Mouse (Mus musculus): Measurements from ENCODE around the gene Trub1. TPM values are rescaled to one million over a fixed set of nuclear protein-coding genes. Genes with fewer than 3 reads are reported as not detected.

Gene Trub1
- total RNA-seq, 4 experiments from 2014 or later = 18.4 to 23.6 (median 19.3) TPM

GRCm38 (mm10) chr19:57441501-57441900 lies 11.2 kb upstream of the Trub1 start:
- DNase-seq (ENCODE audit: low spot score in 2 of 2) = no peak

GRCm38 (mm10) chr19:57442936-57443657 lies 9.6 kb upstream of the Trub1 start:
- DNase-seq (ENCODE audit: low spot score in 2 of 2) = no peak

GRCm38 (mm10) chr19:57445049-57445448 lies 7.7 kb upstream of the Trub1 start:
- peak in 1 of 2 experiments; percentile 26 for DNase-seq (ENCODE audit: low spot score in 2 of 2)

- no peak for DNase-seq (ENCODE audit: low spot score in 2 of 2)
Measured at GRCm38 (mm10) chr19:57450849-57451248, 1.9 kb upstream of the Trub1 start.

- DNase-seq (ENCODE audit: low spot score in 2 of 2) = no peak
Measured at GRCm38 (mm10) chr19:57451762-57452161, 950 bp upstream of the Trub1 start.

- DNase-seq (ENCODE audit: low spot score in 2 of 2) = no peak
Measured at GRCm38 (mm10) chr19:57453218-57453600, 497 bp downstream of the Trub1 start.

- DNase-seq (ENCODE audit: low spot score in 2 of 2) = no peak
Measured at GRCm38 (mm10) chr19:57455286-57455960, 2.7 kb downstream of the Trub1 start.

- no peak for DNase-seq (ENCODE audit: low spot score in 2 of 2)
Measured at GRCm38 (mm10) chr19:57457075-57457474, 4.4 kb downstream of the Trub1 start.

GRCm38 (mm10) chr19:57463741-57464140 lies 11.0 kb downstream of the Trub1 start:
- DNase-seq (ENCODE audit: low spot score in 2 of 2) = no peak

GRCm38 (mm10) chr19:57465742-57466141 lies 13.0 kb downstream of the Trub1 start:
- DNase-seq (ENCODE audit: low spot score in 2 of 2) = no peak

- peak in 1 of 2 experiments; percentile 72 for DNase-seq (ENCODE audit: low spot score in 2 of 2)
Measured at GRCm38 (mm10) chr19:57471033-57471432, 18.3 kb downstream of the Trub1 start.

GRCm38 (mm10) chr19:57472169-57472568 lies 19.5 kb downstream of the Trub1 start:
- no peak for DNase-seq (ENCODE audit: low spot score in 2 of 2)

GRCm38 (mm10) chr19:57473301-57473700 lies 20.6 kb downstream of the Trub1 start:
- DNase-seq (ENCODE audit: low spot score in 2 of 2) = no peak

GRCm38 (mm10) chr19:57475298-57475697 lies 22.6 kb downstream of the Trub1 start:
- DNase-seq (ENCODE audit: low spot score in 2 of 2) = no peak

- no peak for DNase-seq (ENCODE audit: low spot score in 2 of 2)
Measured at GRCm38 (mm10) chr19:57477310-57477709, 24.6 kb downstream of the Trub1 start.

GRCm38 (mm10) chr19:57478056-57478455 lies 25.3 kb downstream of the Trub1 start:
- DNase-seq (ENCODE audit: low spot score in 2 of 2) = no peak

GRCm38 (mm10) chr19:57479886-57480655 lies 27.4 kb downstream of the Trub1 start:
- DNase-seq (ENCODE audit: low spot score in 2 of 2) = no peak

- no peak for DNase-seq (ENCODE audit: low spot score in 2 of 2)
Measured at GRCm38 (mm10) chr19:57481743-57482259, 29.1 kb downstream of the Trub1 start.

- DNase-seq (ENCODE audit: low spot score in 2 of 2) = no peak
Measured at GRCm38 (mm10) chr19:57482815-57483214, 30.1 kb downstream of the Trub1 start.

GRCm38 (mm10) chr19:57487051-57487658 lies 34.4 kb downstream of the Trub1 start:
- no peak for DNase-seq (ENCODE audit: low spot score in 2 of 2)

- no peak for DNase-seq (ENCODE audit: low spot score in 2 of 2)
Measured at GRCm38 (mm10) chr19:57489527-57489926, 36.8 kb downstream of the Trub1 start.

Data from left cerebral cortex, adult 8-10 months (tissue).